Mouse (Mus musculus) bone marrow, adult 2 months (tissue): ENCODE data around the gene Slc27a1. TPM values are rescaled to one million over a fixed set of nuclear protein-coding genes. Genes with fewer than 3 reads are reported as not detected.
A peak's percentile ranks its signal among the peaks of the same experiment; 100 is the strongest.

Experiments used
- H3K27ac ChIP-seq: fragments of 200-500 bp; 2 replicates; pipeline ENCODE4 v1.5.1; 2012; ENCODE audit warnings: low read depth, mild to moderate bottlenecking, control low read depth, inconsistent platforms, low read length; ENCODE audit not compliant: control insufficient read depth, poor library complexity, insufficient read depth
- H3K4me1 ChIP-seq: fragments of 200-500 bp; 2 replicates; pipeline ENCODE4 v1.6.1; 2011; ENCODE audit warnings: low read length; ENCODE audit not compliant: control insufficient read depth, insufficient read depth
- H3K4me3 ChIP-seq: fragments of 200-500 bp; replicated peaks from 2 replicates; pipeline ENCODE3; 2011; ENCODE audit warnings: mild to moderate bottlenecking, low read depth, low read length, control low read depth; ENCODE audit not compliant: control insufficient read depth
- CTCF ChIP-seq: fragments of 200-500 bp; IDR thresholded peaks from 2 replicates; pipeline ENCODE4 v1.5.1; 2011; ENCODE audit warnings: low read length, control low read depth; ENCODE audit not compliant: control insufficient read depth, insufficient read depth
- POLR2A ChIP-seq: fragments of 200-500 bp; IDR thresholded peaks from 2 replicates; pipeline ENCODE4 v1.6.1; 2011; ENCODE audit warnings: low read depth, mild to moderate bottlenecking, control low read depth, low read length, borderline replicate concordance; ENCODE audit not compliant: control insufficient read depth
- WGBS: fragments of 180-500 bp; shearing (Covaris S2); methylation state at CpG from one replicate; pipeline ENCODE4 v1.1.7; 2018; 5-methylcytosine and 5-hydroxymethylcytosine counted together
- polyA plus RNA-seq: library from polyadenylated mRNA; stranded (reverse); fragments of >200 nt; gene quantifications from 2 replicates; pipeline ENCODE4 v1.2.4, GENCODE M21; 2011; ENCODE audit warnings: low replicate concordance; ENCODE audit not compliant: missing spikeins, insufficient read depth, insufficient read length

Slc27a1 gene
- polyA plus RNA-seq, 1 experiment, result 11.2 TPM

- TF ChIP-seq POLR2A (no peak), CTCF (peak; percentile 61; the same call in 1 of the 2 replicates)
- Histone ChIP-seq H3K4me1 (peaks cover 8% of the 10 kb centered on the region), H3K4me3 (no peak overlapping the region), H3K27ac (no peak overlapping the region)
- 43% methylated on average over 2 of the region's 2 CpGs for WGBS
Measured at GRCm38 (mm10) chr8:71586891-71587290, 18.2 kb downstream of the Slc27a1 start.

- 83% methylated on average over 3 of the region's 3 CpGs for WGBS
- H3K4me3 ChIP-seq, result no peak overlapping the region
- peaks cover 10% of the 10 kb centered on the region for H3K4me1 ChIP-seq
- no peak overlapping the region for H3K27ac ChIP-seq
- TF ChIP-seq POLR2A, result no peak
- no peak for TF ChIP-seq CTCF
Measured at GRCm38 (mm10) chr8:71588762-71589161, 20.1 kb downstream of the Slc27a1 start.

GRCm38 (mm10) chr8:71591017-71591416 is 22.3 kb downstream of the Slc27a1 start:
- H3K4me1 ChIP-seq, result peaks cover 16% of the 10 kb centered on the region
- WGBS, result 14% methylated on average over 5 of the region's 5 CpGs
- no peak for TF ChIP-seq POLR2A
- no peak for TF ChIP-seq CTCF
- H3K4me3 ChIP-seq, result peak overlapping the region; percentile 80
- peak overlapping the region; percentile 99 for H3K27ac ChIP-seq

- Histone ChIP-seq H3K27ac (peak within 1 kb of the TSS; percentile 99), H3K4me3 (peak within 1 kb of the TSS; percentile 80), H3K4me1 (peaks cover 18% of the 10 kb centered on the region)
- TF ChIP-seq CTCF, result no peak
- peak; percentile 88; the same call in 1 of the 2 replicates for TF ChIP-seq POLR2A
- WGBS, result under 1% methylated on average over 71 of the region's 71 CpGs
Measured at GRCm38 (mm10) chr8:71591471-71592373, 23.0 kb downstream of the Slc27a1 start, which contains the start of gene Pgls. Gene Pgls (plus strand): TSS chr8:71592176.

GRCm38 (mm10) chr8:71592374-71593170 is 23.9 kb downstream of the Slc27a1 start:
- peak overlapping the region; percentile 80 for H3K4me3 ChIP-seq
- H3K27ac ChIP-seq, result peak overlapping the region; percentile 99
- 3% methylated on average over 60 of the region's 60 CpGs for WGBS
- H3K4me1 ChIP-seq, result peaks cover 18% of the 10 kb centered on the region
- TF ChIP-seq POLR2A (no peak), CTCF (no peak; the same call in 1 of the 2 replicates)

- peak overlapping the region; percentile 99 for H3K27ac ChIP-seq
- WGBS, result 77% methylated on average over 8 of the region's 8 CpGs
- peak overlapping the region; percentile 6 for H3K4me3 ChIP-seq
- TF ChIP-seq POLR2A (no peak), CTCF (no peak)
- peaks cover 16% of the 10 kb centered on the region for H3K4me1 ChIP-seq
Measured at GRCm38 (mm10) chr8:71593556-71594323, 25.1 kb downstream of the Slc27a1 start.

GRCm38 (mm10) chr8:71594324-71594722 is 25.6 kb downstream of the Slc27a1 start:
- TF ChIP-seq CTCF (no peak), POLR2A (no peak)
- Histone ChIP-seq H3K27ac (peak overlapping the region; percentile 39), H3K4me1 (peaks cover 16% of the 10 kb centered on the region), H3K4me3 (peak overlapping the region; percentile 13)
- whole genome bisulfite sequencing, result 90% methylated on average over 4 of the region's 4 CpGs

- Histone ChIP-seq H3K4me1 (peaks cover 12% of the 10 kb centered on the region), H3K27ac (peak overlapping the region; percentile 69), H3K4me3 (peak overlapping the region; percentile 17)
- TF ChIP-seq CTCF (peak; percentile 97), POLR2A (peak; percentile 60; the same call in 1 of the 2 replicates)
- 15% methylated on average over 27 of the region's 27 CpGs for WGBS
Measured at GRCm38 (mm10) chr8:71595862-71596261, 27.2 kb downstream of the Slc27a1 start.
